Mouse (Mus musculus) intestine, postnatal 0 days (tissue): Measurements from ENCODE around the gene Pla2g2d. TPM values are rescaled to one million over a fixed set of nuclear protein-coding genes. Genes with fewer than 3 reads are reported as not detected.

Experiments used
- ATAC-seq: fragments of 200-750 bp; cut with Nextera tagmentation; 2 replicates; pipeline ENCODE4 v1.8.0; 2017; ENCODE audit warnings: mild to moderate bottlenecking, moderate TSS enrichment, moderate library complexity
- H3K27ac ChIP-seq: fragments of 300-500 bp; sonication (generic); 2 replicates; pipeline ENCODE4 v1.5.1; 2014; ENCODE audit warnings: mild to moderate bottlenecking, low read depth, low read length, moderate library complexity
- H3K27me3 ChIP-seq: fragments of 300-500 bp; sonication (generic); replicated peaks from 2 replicates; pipeline ENCODE4 v1.6.1; 2014; ENCODE audit warnings: low read length, mixed read lengths; ENCODE audit not compliant: control insufficient read depth, insufficient read depth
- H3K36me3 ChIP-seq: fragments of 300-500 bp; sonication (generic); 2 replicates; pipeline ENCODE4 v1.6.1; 2014; ENCODE audit warnings: mild to moderate bottlenecking, moderate library complexity; ENCODE audit not compliant: control insufficient read depth, insufficient read depth
- H3K4me1 ChIP-seq: fragments of 300-500 bp; sonication (generic); replicated peaks from 2 replicates; pipeline ENCODE4 v1.6.1; 2014; ENCODE audit warnings: antibody characterized with exemption, low read length, mixed read lengths; ENCODE audit not compliant: control insufficient read depth, insufficient read depth
- H3K4me2 ChIP-seq: fragments of 300-500 bp; sonication (generic); replicated peaks from 2 replicates; pipeline ENCODE4 v1.6.1; 2014; ENCODE audit warnings: low read depth, mild to moderate bottlenecking, moderate library complexity
- H3K4me3 ChIP-seq: fragments of 300-500 bp; sonication (generic); 2 replicates; pipeline ENCODE4 v1.5.1; 2014; ENCODE audit warnings: low read depth, low read length
- H3K9ac ChIP-seq: fragments of 300-500 bp; sonication (generic); 2 replicates; pipeline ENCODE4 v1.6.1; 2014; ENCODE audit warnings: mild to moderate bottlenecking, low read depth, low read length
- H3K9me3 ChIP-seq: fragments of 300-500 bp; sonication (generic); 2 replicates; pipeline ENCODE4 v1.6.1; 2016; ENCODE audit warnings: mixed run types; ENCODE audit not compliant: control insufficient read depth
- CTCF ChIP-seq: sonication (generic); IDR thresholded peaks from 2 replicates; pipeline ENCODE4 v1.5.1; 2016; ENCODE audit warnings: low read depth, mild to moderate bottlenecking, control low read depth, antibody characterized with exemption, moderate library complexity
- WGBS: fragments of 180-500 bp; shearing (Covaris S2); extraction: QIAGEN DNeasy Blood & Tissue Kit; methylation state at CpG from one replicate; pipeline ENCODE4 v1.1.7; 2014; 5-methylcytosine and 5-hydroxymethylcytosine counted together
- polyA plus RNA-seq: library from polyadenylated mRNA; unstranded; fragments of >200 nt; fragmentation: Nextera tagmentation; extraction: Ambion mirVana; gene quantifications from 2 replicates; pipeline ENCODE4 v1.2.1, GENCODE M21; 2015

The Pla2g2d gene
- polyA plus RNA-seq, 1 experiment from 2014 or later, result 1.5 TPM

GRCm38 (mm10) chr4:138788381-138788780 is 12.8 kb downstream of the Pla2g2d start:
- Histone ChIP-seq H3K4me1 (no peaks in the 10 kb centered on the region), H3K27ac (no peak overlapping the region), H3K36me3 (no peaks in the 10 kb centered on the region), H3K4me3 (no peak overlapping the region), H3K9ac (no peak overlapping the region), H3K4me2 (no peak overlapping the region), H3K9me3 (no peaks in the 10 kb centered on the region), H3K27me3 (no peaks in the 10 kb centered on the region)
- no peak for ATAC-seq
- 82% methylated on average over 4 of the region's 4 CpGs for WGBS
- no peak for TF ChIP-seq CTCF

GRCm38 (mm10) chr4:138791452-138791851 is 15.9 kb downstream of the Pla2g2d start:
- no peak for ATAC-seq
- Histone ChIP-seq H3K36me3 (no peaks in the 10 kb centered on the region), H3K4me3 (no peak overlapping the region), H3K27me3 (no peaks in the 10 kb centered on the region), H3K9me3 (peaks cover 6% of the 10 kb centered on the region; the same call in 1 of the 2 replicates), H3K4me1 (no peaks in the 10 kb centered on the region), H3K4me2 (no peak overlapping the region), H3K27ac (no peak overlapping the region), H3K9ac (no peak overlapping the region)
- WGBS, result 73% methylated on average over 6 of the region's 6 CpGs
- no peak for TF ChIP-seq CTCF

- Histone ChIP-seq H3K9ac (no peak overlapping the region), H3K9me3 (peaks cover 6% of the 10 kb centered on the region; the same call in 1 of the 2 replicates), H3K4me3 (no peak overlapping the region), H3K4me2 (no peak overlapping the region), H3K4me1 (no peaks in the 10 kb centered on the region), H3K36me3 (no peaks in the 10 kb centered on the region), H3K27me3 (no peaks in the 10 kb centered on the region), H3K27ac (no peak overlapping the region)
- WGBS, result 13% methylated on average over 9 of the region's 9 CpGs
- ATAC-seq, result peak; percentile 61
- no peak for TF ChIP-seq CTCF
Measured at GRCm38 (mm10) chr4:138792599-138792998, 17.1 kb downstream of the Pla2g2d start.

GRCm38 (mm10) chr4:138793276-138793675 is 17.7 kb downstream of the Pla2g2d start:
- Histone ChIP-seq H3K27ac (no peak overlapping the region), H3K36me3 (no peaks in the 10 kb centered on the region), H3K9ac (no peak overlapping the region), H3K4me1 (no peaks in the 10 kb centered on the region), H3K4me3 (no peak overlapping the region), H3K4me2 (no peak overlapping the region), H3K9me3 (peaks cover 6% of the 10 kb centered on the region; the same call in 1 of the 2 replicates), H3K27me3 (no peaks in the 10 kb centered on the region)
- no peak for ATAC-seq
- WGBS, result 64% methylated on average over 2 of the region's 2 CpGs
- TF ChIP-seq CTCF, result peak; percentile 78

GRCm38 (mm10) chr4:138794344-138794743 is 18.8 kb downstream of the Pla2g2d start:
- WGBS, result 91% methylated on average over 6 of the region's 6 CpGs
- ATAC-seq, result no peak
- Histone ChIP-seq H3K27ac (no peak overlapping the region), H3K4me1 (no peaks in the 10 kb centered on the region), H3K4me2 (no peak overlapping the region), H3K4me3 (no peak overlapping the region), H3K36me3 (no peaks in the 10 kb centered on the region), H3K27me3 (no peaks in the 10 kb centered on the region), H3K9me3 (peaks cover 6% of the 10 kb centered on the region; the same call in 1 of the 2 replicates), H3K9ac (no peak overlapping the region)
- TF ChIP-seq CTCF, result no peak

GRCm38 (mm10) chr4:138796513-138797216 is 21.1 kb downstream of the Pla2g2d start:
- H3K9ac ChIP-seq, result no peak overlapping the region
- H3K4me1 ChIP-seq, result no peaks in the 10 kb centered on the region
- H3K27ac ChIP-seq, result no peak overlapping the region
- peaks cover 6% of the 10 kb centered on the region; the same call in 1 of the 2 replicates for H3K9me3 ChIP-seq
- no peak for ATAC-seq
- H3K36me3 ChIP-seq, result no peaks in the 10 kb centered on the region
- H3K4me3 ChIP-seq, result no peak overlapping the region
- TF ChIP-seq CTCF, result no peak
- H3K4me2 ChIP-seq, result no peak overlapping the region
- no peaks in the 10 kb centered on the region for H3K27me3 ChIP-seq
- 36% methylated on average over 6 of the region's 6 CpGs for WGBS
